8 mouse cellular contexts compared by ENCODE assay signal in the genomic region with DNA sequence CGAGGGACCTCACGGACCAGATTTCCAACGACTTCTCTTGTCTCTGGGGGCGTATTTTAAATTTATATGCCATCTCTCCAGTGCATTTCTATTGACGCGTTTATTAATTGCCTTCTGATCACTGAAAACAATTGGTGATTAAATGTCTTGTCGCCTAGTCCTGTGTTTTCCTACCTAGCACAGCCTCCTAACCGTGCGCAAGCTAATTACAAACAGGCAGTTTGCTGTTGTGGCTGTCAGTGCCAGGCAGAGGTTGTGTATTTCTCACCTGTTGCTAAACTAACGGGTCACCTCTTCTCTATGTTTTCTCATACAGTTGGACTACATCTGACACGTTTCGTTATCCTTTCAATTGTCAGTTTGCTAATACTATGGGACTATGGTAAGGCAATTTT. TPM values are rescaled to one million over a fixed set of nuclear protein-coding genes. Genes with fewer than 3 reads are reported as not detected.
DNase-seq lines count a peak whose midpoint lies in the region; ATAC-seq and TF ChIP-seq lines count a peak whose summit lies in the region.

No protein-coding gene starts in this region.

- H3K4me2 ChIP-seq in liver, embryonic 11.5 days, result peak overlapping the region; percentile 81

- H3K9ac ChIP-seq in liver, embryonic 11.5 days (ENCODE audit: low read depth, low read length), result peak overlapping the region; percentile 40; the same call in 1 of the 2 replicates

- no peak for TF ChIP-seq POLR2A in testis, adult 2 months (IDR thresholded peaks at IDR 0.05; ENCODE audit: control insufficient read depth, low read depth, low read length)

- no peak for TF ChIP-seq CTCF in testis, adult 2 months (IDR thresholded peaks at IDR 0.05; ENCODE audit: control insufficient read depth, insufficient read depth, insufficient replicate concordance, low read depth, low read length)

- WGBS in liver, embryonic 11.5 days, result 12% methylated on average over 12 of the region's 12 CpGs

- H3K36me3 ChIP-seq in testis, adult 2 months (ENCODE audit: control insufficient read depth, insufficient read depth, low read length), result peaks cover 3% of the 10 kb centered on the region
- H3K36me3 ChIP-seq in liver, embryonic 11.5 days (ENCODE audit: control insufficient read depth, insufficient read depth, low read length), result no peaks in the 10 kb centered on the region

- DNase-seq in frontal cortex, postnatal 25 days (ENCODE audit: low spot score in 2 of 2), result no peak
- no peak for DNase-seq in testis, postnatal 10 days (ENCODE audit: low spot score)
- DNase-seq in liver, embryonic 11.5 days (ENCODE audit: low spot score), result no peak
- DNase-seq in adrenal gland, postnatal 10 days, result no peak
- no peak for DNase-seq in ovary, postnatal 14 days (ENCODE audit: low spot score)
- no peak for DNase-seq in urinary bladder, postnatal 14 days (ENCODE audit: low spot score)

- H3K9me3 ChIP-seq in liver, embryonic 11.5 days (ENCODE audit: control insufficient read depth, low read length), result no peaks in the 10 kb centered on the region

- peaks cover 2% of the 10 kb centered on the region; the same call in 1 of the 2 replicates for H3K4me1 ChIP-seq in testis, adult 2 months (ENCODE audit: control insufficient read depth, insufficient read depth, low read length)
- 0 out of 2 replicates have a peak, but pooled peaks cover 3% of the 10 kb centered on the region for H3K4me1 ChIP-seq in liver, embryonic 11.5 days (replicated peaks; ENCODE audit: control insufficient read depth, insufficient read depth, low read length)

- peak overlapping the region; percentile 98 for H3K27ac ChIP-seq in testis, adult 2 months (ENCODE audit: control insufficient read depth, insufficient read depth, low read depth, low read length)
- no peak overlapping the region for H3K27ac ChIP-seq in liver, embryonic 11.5 days (ENCODE audit: low read depth, low read length)

- peak overlapping the region; percentile 97 for H3K4me3 ChIP-seq in testis, adult 2 months (ENCODE audit: control insufficient read depth, low read depth, low read length)
- H3K4me3 ChIP-seq in liver, embryonic 11.5 days (ENCODE audit: low read depth, low read length), result peak overlapping the region; percentile 60

- peak; percentile 26 for ATAC-seq in frontal cortex, adult (ENCODE audit: low TSS enrichment)
- no peak for ATAC-seq in liver, embryonic 11.5 days (replicated peaks; ENCODE audit: low FRiP score)

- no peaks in the 10 kb centered on the region for H3K27me3 ChIP-seq in testis, adult 2 months (ENCODE audit: control insufficient read depth, insufficient read depth, low read length)
- H3K27me3 ChIP-seq in liver, embryonic 11.5 days (replicated peaks; ENCODE audit: control insufficient read depth, insufficient read depth, low read length), result no peaks in the 10 kb centered on the region

RNA-seq across cellular contexts. Expression of a gene that starts 0.5 kb away (rescaled TPM):
- polyA plus RNA-seq in testis, adult 2 months (2012; rRNA removed), result 202 and 204 TPM in 2 replicates
- polyA plus RNA-seq in liver, embryonic 11.5 days (2014; fragmentation: Nextera tagmentation; extraction: Ambion mirVana), result 0.56 and 0.82 TPM in 2 replicates
- 1 to 10 TPM; 2.3 to 5.9 TPM for total RNA-seq in adrenal gland, postnatal 10 days (2021)

Comparison
In these comparisons a context has a peak if more than half of its experiments do, and no peak if none do; other contexts are left out.
1. RNA of a gene that starts 0.5 kb away (polyA plus RNA-seq): 202 to 204 TPM in testis, adult 2 months; 0.56 to 0.82 TPM in liver, embryonic 11.5 days; every median in the first group is over 100 times any median in the second.